Mouse (Mus musculus) heart, adult 9 months (tissue): ENCODE measurements around the gene Noa1.

Experiments used
- DNase-seq, 2 experiments: peaks; one replicate each; pipeline ENCODE4 v3.0.0; 2022; ENCODE audit warnings: low spot score in 2 of 2

Noa1 gene

DNA sequence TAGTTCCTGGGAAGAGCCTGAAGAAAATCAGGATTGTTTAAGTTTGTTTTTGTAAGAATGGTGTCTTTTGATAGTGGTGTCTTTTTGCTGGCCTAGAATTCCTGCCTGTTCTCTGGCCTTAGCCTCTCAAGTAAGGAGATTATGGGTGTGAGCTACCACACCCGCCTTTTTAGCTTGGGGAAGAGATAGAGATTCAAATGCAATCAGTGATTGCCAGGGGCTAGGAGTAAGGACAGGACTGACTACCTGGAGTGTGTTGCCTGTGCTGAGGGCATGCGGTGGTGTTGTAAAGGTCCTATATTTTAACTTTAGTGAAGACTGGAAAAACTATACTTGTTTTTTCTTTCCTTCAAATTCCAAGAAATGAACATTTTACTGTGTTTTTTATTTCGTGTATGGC, 55.5 kb downstream of the Noa1 start:
- DNase-seq: no peak

DNA sequence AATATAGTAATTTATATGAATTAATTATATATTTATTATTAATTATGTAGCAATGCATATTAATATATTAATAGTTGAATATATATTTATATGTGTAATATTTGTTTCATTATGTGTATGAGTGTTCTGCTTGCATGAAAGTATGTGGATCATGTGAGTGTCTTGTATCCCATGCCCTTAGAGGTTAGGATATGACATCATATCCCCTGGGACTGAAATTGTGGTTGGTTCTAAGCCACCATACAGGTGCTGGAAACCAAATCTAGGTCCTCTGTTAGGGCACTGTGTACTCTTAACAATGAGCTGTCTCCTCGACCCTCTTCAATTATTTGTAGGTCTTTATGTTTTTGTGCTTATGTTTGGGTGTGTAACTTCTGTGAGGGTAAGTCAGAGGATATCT, 56.7 kb downstream of the Noa1 start:
- DNase-seq: no peak

DNA sequence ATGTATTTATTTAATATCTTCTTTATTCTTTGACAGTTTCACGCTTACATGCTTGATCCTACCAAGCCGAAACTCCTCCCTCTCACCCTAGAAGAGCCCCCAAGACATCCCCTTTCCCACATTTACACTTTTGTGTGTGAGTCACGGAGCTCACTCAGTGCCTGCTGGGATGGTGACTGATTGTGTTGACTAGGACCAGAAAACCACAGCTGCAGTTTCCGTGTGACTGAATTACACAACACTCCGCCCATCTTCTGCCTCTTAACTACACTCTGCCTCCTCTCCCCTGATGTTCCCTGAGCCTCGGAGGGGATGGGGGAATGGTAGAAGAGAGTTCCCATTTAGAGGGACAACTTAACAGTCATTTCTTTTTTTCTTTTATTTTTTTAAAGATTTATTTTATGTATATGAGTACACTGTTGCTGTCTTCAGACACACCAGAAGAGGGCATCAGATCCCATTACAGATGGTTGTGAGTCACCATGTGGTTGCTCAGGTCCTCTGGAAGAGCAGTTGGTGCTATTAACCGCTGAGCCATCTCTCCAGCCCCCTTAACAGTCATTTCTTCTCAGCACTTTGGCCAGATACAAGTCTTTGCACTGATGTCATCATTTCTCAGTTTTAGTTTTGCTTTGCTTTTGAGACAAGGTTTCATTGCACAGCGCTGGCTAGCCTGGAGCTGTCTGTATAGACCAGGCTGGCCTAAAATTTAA, 57.6 kb downstream of the Noa1 start:
- no peak for DNase-seq

- DNase-seq: no peak
Observed at GRCm38 (mm10) chr5:77251656-77252055, 58.2 kb downstream of the Noa1 start.

- no peak for DNase-seq
Observed at GRCm38 (mm10) chr5:77250083-77250482, 59.8 kb downstream of the Noa1 start.

GRCm38 (mm10) chr5:77245787-77246671, 63.9 kb downstream of the Noa1 start:
- no peak for DNase-seq

GRCm38 (mm10) chr5:77245463-77245786, 64.5 kb downstream of the Noa1 start:
- DNase-seq: no peak

GRCm38 (mm10) chr5:77244331-77244987, 65.4 kb downstream of the Noa1 start:
- no peak for DNase-seq
